Mouse (Mus musculus) hindlimb bud, embryonic 11.5 days (tissue): Measurements from ENCODE around the gene Klf3.

Experiments
- DNase-seq: peaks from one replicate; pipeline ENCODE4 v3.0.0-alpha.2; 2012; ENCODE audit warnings: low read depth, low spot score; ENCODE audit errors: extremely low spot score

The Klf3 gene

DNA sequence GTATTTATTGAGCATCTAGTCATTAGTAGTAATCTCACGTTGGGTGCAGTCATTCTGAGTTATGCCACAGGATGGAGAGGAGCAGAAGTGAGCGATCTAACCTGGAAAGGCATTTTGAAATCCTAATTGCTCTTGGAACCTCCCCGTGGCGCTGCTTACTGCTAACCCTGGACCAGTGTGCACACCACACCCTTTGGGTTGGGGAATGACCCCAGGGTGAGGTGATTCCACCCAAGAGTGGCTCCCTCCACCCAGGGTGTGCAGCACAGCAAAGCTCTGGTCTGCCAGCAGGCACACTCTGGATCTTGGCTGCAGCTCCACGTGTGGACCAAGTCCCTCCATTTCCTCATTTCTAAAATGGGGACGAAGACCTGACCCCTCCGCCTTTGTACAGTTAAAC is 6.1 kb downstream of the Klf3 start:
- DNase-seq = no peak

DNA sequence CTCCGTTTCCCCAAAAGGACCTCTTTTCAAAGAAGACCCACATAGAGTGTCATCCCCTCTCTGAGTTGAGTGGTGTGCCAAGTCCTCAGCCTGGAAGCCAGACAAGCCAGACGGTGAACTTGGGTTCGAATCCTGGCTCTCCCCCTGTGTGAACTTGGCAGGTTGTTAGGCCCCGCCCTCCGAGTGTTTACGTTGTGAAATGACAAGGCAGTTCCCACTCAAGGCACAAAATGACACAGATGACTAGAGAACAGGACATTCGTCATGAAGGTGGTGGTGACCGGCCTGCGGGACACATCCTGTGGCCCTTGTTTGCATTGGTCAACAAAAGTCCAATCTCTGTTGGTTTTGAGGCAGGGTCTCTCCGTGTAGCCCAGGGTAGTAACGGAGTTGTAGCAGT is 6.7 kb downstream of the Klf3 start:
- no peak for DNase-seq

DNA sequence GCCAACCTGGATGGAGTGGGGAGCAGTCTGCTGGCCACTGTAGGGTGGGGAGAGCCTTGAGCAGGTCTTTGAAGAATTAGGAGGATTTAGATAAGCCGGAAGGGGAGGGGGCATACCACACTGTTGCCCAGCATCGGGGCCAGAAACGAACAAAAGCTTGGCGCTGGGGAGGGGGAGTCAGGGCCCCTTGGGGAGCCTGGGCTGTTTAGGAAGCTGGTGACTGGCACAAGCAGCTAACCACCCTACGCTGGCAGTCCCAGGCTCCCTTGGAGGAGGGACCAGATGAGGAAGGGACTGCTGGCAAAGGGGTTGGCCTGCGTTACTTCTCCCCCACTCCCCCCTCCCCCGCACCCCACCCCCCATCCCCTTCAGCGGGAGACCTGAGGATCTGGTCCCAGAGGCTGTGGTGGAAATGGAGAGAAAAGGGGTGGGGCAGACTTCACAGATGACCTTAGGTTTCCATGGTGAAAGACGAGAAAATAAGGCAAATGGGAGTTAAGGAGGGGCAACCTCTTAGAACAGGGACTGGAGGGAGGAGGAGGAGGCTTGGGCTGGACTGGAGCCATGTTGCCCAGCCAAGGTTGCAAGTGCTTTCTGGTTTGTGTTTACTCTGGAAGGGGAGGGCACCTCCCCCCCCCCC is 7.8 kb downstream of the Klf3 start:
- no peak for DNase-seq

DNA sequence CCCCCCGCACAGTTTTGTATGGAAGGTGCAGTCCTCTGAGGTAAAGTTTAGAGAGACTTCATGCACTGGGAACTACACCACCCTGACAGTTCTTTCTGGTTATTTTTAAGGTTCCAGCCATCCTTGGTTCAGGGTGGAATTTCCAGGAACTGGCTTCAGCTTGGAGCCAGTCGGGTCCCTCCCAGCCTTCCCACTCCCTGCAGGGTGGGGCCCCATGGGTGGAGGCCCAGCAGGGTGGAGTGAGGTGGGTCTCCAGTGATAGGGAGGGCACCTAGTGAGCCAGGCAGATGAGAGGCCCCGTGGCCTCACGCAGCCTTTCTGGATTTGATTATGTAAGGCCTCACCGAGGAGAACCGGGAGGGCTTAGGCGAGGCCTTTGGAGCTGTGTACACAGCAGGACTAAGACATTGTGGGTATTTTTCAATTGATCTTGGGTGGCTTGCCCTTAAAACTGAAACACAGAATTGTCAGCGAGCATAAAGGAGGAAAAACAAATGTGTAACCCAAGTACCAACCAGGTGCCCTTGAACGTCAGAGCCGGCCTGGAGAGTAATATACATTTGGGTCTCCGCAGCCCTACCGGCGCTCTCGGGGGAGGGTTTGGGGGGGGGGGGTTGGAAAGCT is 8.4 kb downstream of the Klf3 start:
- DNase-seq = no peak

DNA sequence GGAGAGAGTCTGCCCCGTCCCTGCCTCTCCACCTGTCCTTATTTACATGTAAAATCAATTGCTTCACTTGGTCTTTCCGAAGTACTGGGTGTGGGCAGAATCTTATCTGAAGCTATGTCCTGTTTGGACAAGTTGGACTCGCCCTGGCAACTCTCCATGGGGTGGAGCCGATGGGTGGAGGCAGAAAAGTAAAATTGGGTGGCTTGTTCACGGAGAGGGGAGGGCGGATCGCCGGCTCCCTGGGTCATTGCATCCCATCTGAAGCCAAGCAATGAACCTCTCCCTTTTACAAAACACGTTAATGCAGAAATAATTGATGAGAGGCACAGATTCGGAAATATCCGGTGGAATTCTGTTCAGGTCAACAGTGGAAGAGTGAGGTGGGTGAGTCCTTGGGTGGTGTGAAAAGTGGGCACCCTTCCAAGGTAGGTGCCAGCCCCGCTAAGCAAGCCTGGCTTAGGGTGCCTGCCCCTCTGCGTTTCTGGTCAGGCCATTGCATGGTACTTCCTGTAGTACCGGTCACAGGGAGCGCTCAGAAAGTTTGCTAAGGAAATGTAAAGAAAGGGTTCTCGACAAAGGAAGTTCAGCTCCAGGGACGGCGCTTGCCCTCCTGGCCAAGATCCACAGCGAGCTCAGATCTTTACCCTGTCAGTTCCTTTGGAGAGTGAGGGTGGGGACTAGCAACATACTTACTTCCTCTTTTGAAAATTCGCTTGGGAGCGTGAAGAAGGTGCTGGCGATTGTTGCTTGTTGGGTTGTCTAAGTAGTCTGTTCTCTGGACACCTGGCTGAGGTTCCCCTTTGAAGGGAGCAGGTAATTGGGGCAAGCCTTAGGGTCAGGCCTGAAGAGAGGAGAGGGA is 9.2 kb downstream of the Klf3 start:
- no peak for DNase-seq

DNA sequence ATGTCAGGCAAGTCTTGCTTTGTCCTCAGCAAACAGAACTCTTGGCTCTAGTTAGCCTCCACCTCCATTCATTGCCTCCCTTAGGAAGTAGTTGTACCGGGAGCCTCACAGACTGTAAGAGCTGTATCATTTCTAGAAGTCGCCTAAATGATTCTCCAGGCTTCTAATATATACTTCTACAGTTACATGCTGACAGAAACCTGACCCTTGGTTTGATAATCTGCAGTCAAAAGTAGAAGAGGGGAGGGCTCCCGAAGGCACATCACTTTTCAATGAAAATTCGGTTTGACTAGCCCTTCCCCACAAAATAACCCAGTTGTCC is 9.8 kb downstream of the Klf3 start:
- DNase-seq = no peak

DNA sequence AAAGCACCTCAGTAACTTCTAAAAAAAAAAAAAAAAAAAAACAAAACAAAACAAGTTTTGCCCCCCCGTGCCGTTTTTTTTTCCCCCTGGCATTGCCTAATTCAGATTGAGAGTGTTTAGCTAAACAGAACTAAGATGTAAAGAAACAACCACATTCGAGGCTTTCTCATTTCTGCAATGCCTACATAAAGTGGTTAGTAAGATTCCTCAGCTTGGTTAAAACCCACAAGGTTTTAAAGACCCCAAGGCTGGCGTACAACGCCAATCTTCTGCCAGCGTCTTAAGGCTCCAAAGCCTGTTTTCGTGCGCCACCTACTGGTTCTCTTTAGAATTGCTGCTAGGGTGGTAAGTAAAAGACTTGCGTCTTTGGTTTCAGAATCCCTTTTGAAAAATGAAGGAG is 10.2 kb downstream of the Klf3 start:
- peak; percentile 94 for DNase-seq

DNA sequence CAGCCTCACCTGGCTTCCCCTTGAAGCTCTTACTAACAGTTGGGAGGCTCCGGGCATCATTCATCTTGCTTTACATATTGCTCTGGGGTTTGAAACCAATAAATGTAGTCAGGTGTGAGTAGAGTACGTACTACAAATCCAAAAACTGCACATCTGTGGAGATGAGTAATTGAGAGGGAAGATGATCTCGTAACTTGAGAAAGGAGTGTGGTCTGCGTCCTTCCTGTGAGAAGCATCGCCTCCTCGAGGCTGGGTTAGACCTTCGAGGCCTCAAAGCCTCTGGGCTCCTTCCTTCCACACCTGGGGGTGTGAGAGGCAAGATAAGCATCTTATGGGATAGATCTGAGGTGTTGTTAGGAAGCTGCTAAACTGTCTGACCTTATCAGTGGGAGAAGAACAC is 11.2 kb downstream of the Klf3 start:
- no peak for DNase-seq

DNA sequence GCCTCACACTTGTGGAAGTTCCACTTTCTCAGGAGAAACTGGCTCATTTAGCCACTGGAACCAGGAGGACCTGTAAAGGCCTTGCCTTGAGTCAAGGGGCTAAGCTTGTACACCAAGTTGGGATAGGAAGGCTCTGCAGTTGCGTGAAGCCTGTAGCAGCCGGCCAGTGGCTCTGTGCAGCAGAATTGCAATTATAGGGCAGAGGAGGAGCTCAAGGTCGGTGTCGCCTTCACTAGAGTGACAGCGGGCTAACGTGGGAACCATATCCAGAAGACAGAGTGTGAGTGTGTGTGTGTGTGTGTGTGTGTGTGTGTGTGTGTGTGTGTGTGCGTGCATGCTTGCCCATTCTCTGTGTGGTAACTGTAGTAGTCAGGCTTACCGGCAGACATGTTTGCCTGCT is 12.4 kb downstream of the Klf3 start:
- no peak for DNase-seq

DNA sequence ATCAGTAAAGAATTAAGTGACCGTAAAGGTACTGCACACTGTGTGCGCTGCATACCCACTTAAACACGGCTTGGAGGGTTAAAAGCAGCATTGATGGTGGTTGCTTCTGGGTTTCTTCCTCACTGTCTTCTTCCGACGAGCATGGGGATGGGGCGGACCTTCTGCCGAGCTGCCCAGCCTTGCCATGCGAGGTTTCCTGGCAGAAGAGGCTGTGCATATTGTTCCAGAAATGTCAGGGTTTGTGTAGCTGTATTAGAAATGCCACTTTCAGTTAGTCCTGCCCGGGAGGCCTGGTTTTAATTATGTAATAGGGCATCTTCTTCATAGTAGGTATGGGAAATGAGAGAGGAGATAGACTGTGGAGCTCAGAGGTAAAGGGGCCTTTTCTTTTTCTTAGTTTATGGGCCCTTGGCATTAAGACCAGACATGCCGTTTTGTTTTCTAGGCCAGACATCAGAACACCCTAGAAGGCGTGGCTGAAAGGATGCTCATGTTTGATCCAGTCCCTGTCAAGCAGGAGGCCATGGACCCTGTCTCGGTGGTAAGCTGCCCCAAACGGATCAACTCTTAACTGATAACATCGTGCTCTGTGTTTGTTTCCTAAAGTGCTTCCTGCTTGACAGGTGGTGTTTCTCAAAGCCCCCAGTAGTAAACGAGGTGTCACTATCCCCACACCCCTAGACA is 13.2 kb downstream of the Klf3 start:
- DNase-seq = no peak

DNA sequence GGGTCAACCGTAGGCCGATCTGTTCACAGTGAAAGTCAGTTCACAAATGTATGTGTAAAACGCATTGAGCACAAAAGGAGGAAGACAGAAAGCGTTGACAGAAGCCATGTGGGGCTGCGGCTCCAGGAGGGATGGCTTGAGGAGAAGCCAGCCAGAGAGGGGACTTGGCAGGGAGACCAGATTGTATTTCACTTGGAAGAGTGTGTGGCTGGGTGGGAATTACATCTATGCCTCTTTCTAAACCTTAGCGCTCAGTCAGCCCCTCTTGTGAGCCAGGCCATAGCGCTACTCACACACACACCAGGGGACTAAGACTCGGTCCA is 13.7 kb downstream of the Klf3 start:
- no peak for DNase-seq

DNA sequence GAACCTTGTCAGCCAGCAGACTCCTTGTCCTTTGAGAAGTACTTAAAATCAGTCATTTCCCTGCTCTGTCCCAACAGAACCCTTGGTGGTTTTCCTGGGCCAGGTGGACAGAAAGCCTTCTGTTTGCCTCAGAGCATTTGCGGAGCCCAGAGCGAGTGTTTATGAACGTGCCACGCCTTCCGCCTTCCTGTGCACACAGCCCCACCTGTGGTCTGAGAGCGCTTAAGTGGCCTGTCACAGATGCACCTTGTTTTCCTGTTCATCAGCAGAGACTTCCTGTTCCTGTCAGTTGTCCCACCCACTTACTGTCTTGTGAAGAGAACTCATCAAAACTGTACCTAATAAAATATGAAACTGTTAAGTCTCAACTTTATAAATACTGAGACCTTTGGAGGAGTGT is 16.2 kb downstream of the Klf3 start:
- no peak for DNase-seq

DNA sequence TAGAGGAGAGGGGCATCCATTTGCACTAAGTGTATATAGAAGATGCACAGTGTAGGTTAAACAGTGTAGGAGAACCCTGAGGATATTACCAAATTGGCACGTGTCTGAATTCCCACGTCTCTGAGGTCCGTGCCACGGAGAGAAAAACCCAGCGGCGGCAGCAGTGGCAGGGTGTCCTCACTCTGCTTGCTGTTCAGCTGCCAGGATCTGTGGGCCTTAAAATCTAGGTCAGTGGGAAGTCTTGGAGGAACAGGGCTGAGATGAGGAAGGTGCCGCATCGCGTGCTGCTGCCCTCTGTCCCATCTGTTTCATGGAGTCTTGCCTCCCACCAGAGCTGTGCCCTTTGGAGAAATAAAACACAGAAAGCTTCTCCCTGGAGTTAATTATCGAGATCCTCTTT is 16.9 kb downstream of the Klf3 start:
- DNase-seq = no peak

DNA sequence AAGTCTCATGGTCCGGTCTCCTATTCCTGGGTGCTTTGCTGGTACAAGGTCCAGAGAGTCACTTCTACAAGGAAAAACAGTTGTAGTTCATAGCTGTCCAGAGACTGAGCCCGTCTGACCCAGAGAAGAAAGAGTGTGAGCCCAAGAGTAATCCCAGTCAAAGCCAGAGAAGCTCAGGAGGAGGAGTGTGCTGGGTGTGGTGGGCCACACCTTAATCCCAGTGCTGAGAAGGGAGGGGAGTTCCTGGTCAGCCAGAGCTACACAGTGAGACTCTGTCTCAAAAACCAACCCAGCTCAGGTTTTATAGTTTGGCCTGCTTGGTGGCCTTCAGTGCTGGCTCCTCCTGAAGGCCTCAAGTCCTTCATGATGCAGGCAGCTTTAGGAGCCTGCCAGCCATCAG is 18.1 kb downstream of the Klf3 start:
- no peak for DNase-seq

DNA sequence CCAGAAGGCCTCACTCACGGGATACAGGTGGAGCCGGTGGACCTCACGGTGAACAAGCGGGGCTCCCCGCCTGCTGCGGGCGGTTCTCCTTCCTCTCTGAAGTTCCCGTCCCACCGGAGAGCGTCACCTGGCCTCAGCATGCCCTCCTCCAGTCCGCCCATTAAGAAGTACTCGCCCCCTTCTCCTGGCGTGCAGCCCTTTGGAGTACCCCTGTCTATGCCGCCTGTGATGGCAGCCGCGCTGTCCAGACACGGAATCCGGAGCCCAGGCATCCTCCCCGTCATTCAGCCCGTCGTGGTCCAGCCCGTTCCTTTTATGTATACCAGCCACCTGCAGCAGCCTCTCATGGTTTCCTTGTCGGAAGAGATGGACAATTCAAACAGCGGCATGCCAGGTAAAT is 18.8 kb downstream of the Klf3 start:
- DNase-seq = no peak

DNA sequence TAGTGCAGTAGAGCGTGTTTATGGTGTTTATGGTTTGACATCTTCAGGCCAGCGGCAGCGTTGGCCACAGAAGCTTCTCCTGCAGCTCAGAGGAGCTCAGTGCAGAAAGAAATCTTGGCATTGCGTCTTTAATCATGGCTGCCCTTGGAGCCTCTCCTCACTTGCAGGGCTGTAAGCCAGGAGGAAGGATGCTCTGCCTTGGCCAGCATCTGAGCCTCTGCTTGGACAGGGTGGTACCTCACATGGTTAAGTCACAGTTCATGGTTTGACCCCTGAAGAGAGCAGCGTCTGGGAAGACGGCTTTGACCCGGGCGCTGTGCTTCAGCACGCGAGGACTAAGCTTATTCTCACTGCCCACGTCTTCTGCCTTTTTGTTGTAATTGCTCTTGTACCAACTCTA is 20.2 kb downstream of the Klf3 start:
- no peak for DNase-seq

DNA sequence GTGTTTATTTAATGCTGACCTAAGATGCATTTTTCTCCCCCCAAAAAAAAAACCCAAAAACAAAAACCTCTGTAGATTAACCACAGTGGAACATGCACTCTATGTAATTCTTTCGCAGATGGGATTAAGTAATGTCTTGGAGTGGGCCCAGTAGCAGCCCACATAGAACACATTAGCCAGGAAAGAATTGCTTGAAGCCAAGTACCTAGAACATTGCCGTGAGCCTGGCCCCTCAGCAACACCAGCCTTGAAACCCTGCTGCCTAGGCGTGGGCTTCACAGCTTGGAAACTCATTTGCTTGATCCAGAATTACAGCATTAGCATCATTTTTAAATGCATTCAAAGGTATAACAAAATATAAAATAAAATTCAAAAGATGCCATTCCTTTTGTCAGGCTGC is 21.6 kb downstream of the Klf3 start:
- DNase-seq = no peak

DNA sequence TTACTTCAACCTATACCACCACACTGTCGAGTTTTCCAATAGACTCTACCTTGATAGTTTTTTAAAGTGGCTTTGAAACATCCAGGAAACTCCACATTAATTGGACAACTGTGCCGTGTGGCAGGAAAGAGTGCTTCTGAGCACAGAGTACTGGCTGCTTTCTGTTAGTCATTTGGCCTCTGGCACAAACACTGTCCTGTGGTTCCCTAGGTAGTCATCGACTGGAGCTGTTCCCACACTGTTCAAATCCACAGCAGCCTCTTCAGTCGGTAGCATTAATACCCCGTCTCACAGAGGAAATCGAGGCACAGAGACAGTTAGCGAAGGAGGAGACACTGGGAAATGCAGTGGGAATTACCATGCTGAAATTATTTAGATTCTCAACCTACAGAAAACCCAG is 22.3 kb downstream of the Klf3 start:
- DNase-seq = no peak

DNA sequence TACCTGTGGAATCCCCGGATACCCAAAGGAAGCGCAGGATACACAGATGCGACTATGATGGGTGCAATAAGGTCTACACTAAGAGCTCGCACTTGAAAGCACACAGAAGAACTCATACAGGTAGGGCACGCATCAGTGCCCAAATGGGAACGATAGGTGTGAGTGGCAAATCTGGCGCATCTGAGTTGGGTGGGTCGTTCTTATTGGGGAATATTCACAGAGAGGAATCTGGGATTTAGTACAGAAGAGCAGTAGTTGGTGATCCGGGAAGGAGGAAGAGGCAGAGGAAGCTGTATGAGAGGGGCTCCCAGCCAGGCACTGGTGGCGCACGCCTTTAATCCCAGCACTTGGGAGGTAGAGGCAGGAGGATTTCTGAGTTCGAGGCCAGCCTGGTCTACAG is 24.0 kb downstream of the Klf3 start:
- no peak for DNase-seq

DNA sequence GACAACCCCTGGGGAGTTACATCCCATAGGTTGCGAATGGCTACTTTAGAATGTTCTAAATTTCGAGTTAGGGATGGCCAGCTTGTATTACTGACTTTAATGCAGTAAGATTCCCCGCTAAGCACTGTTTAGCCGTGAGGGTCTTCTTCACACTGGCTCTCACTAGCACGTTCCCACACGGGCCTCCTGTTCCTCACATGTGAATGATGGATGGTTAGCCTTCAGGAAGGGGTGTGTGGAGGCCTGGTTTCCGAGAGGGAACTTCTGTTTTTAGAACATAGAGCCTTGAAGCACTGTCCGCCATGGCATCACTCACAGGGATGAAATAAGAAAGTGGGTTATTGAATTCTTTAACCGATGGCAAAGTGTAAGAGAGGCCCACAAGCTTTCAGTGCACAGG is 25.1 kb downstream of the Klf3 start:
- DNase-seq = no peak

DNA sequence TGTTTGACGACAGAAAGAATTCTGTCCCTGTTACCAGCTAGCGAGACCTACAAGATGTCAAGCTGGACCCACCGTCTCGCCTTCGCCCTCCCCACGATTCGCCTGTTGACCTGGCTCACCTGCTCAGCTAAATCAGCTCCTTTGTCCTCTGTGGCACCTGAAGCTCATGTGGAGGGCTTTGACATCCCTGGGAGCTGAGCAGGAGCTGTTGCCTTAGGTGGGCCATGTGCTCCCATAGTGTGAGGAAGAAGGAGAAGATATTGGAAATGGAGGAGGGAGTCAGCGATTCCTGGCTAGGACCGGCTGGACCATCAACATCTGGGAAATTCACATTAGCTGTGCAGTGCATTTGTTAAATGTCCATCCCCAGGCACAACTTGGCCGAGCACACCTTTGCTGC is 26.4 kb downstream of the Klf3 start:
- DNase-seq = no peak

DNA sequence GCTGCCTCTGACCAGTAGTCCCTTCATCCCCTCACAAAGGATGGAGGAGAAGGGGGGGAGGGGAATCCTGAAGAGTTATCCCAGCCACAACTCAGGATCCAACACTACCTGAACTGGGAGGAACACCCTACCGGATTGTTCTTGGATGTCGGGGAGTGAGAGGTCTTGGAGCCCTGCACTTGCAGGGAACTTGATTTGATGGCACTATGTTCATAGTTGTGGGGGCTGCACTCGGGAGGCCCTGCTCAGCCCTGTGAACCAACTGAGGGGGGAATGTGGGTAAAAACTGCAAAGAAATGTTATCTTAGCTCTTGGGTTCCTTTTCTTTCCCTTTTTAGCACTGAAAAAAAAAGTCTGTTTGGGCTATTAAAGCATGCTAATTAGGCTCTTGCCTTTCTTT is 27.6 kb downstream of the Klf3 start:
- DNase-seq = no peak
